Mouse (Mus musculus): ENCODE results near the gene Pygl. TPM values are rescaled to one million over a fixed set of nuclear protein-coding genes. Genes with fewer than 3 reads are reported as not detected.
A peak's percentile ranks its signal among the peaks of the same experiment; 100 is the strongest.

Pygl gene
- polyA plus RNA-seq, 1 experiment = 2.7 TPM

GRCm38 (mm10) chr12:70232020-70232544 is 794 bp upstream of the Pygl start:
- TF ChIP-seq POLR2A (IDR thresholded peaks at IDR 0.05; ENCODE audit: extremely low read depth, insufficient read depth, low read length) (no peak), CTCF (IDR thresholded peaks at IDR 0.05; ENCODE audit: extremely low read depth, insufficient read depth, low read length) (no peak)
- Histone ChIP-seq H3K4me3 (ENCODE audit: insufficient read depth, low read length) (no peak overlapping the region), H3K4me1 (ENCODE audit: control insufficient read depth, insufficient read depth, low read length) (no peaks in the 10 kb centered on the region), H3K27ac (ENCODE audit: insufficient read depth, low read length) (no peak overlapping the region)

GRCm38 (mm10) chr12:70228155-70228554 is 3.1 kb downstream of the Pygl start:
- H3K27ac ChIP-seq (ENCODE audit: insufficient read depth, low read length) = no peak overlapping the region
- H3K4me3 ChIP-seq (ENCODE audit: insufficient read depth, low read length) = no peak overlapping the region; the same call in 1 of the 2 replicates
- no peak for TF ChIP-seq POLR2A (IDR thresholded peaks at IDR 0.05; ENCODE audit: extremely low read depth, insufficient read depth, low read length)
- TF ChIP-seq CTCF (IDR thresholded peaks at IDR 0.05; ENCODE audit: extremely low read depth, insufficient read depth, low read length) = no peak
- H3K4me1 ChIP-seq (ENCODE audit: control insufficient read depth, insufficient read depth, low read length) = no peaks in the 10 kb centered on the region

GRCm38 (mm10) chr12:70227121-70227932 is 4.0 kb downstream of the Pygl start:
- TF ChIP-seq CTCF (IDR thresholded peaks at IDR 0.05; ENCODE audit: extremely low read depth, insufficient read depth, low read length) = no peak
- TF ChIP-seq POLR2A (IDR thresholded peaks at IDR 0.05; ENCODE audit: extremely low read depth, insufficient read depth, low read length) = 0 out of 2 replicates have a peak, but pooled peaks have one; percentile 21

DNA sequence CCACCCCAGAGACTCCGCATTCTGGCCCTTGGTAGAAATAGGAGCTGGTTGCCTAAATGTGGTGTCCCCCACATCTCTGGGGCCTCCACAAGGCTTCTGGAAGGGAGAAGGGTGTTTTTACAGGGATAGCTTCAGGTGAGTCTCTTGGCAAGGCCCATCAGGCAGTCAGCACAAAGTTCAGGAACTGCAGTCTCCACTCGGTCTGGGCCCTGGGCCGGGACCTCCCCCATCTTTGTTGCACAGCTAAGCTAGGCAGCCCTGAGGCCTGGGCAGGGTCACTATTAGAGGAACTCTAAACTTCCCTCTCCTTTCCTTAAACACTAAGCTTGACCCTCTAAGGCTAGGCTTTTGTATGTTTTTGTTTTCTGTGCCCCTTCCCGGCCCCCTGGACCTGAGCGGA is 4.6 kb downstream of the Pygl start:
- no peak overlapping the region; the same call in 1 of the 2 replicates for H3K4me3 ChIP-seq (ENCODE audit: insufficient read depth, low read length)
- no peak overlapping the region for H3K27ac ChIP-seq (ENCODE audit: insufficient read depth, low read length)
- no peaks in the 10 kb centered on the region for H3K4me1 ChIP-seq (ENCODE audit: control insufficient read depth, insufficient read depth, low read length)
- no peak for TF ChIP-seq CTCF (IDR thresholded peaks at IDR 0.05; ENCODE audit: extremely low read depth, insufficient read depth, low read length)
- TF ChIP-seq POLR2A (IDR thresholded peaks at IDR 0.05; ENCODE audit: extremely low read depth, insufficient read depth, low read length) = no peak

More at GRCm38 (mm10) chr12:70227121-70227932, 4.0 kb downstream of the Pygl start:
- Histone ChIP-seq H3K27ac (ENCODE audit: insufficient read depth, low read length) (no peak overlapping the region), H3K4me1 (ENCODE audit: control insufficient read depth, insufficient read depth, low read length) (no peaks in the 10 kb centered on the region), H3K4me3 (ENCODE audit: insufficient read depth, low read length) (peak overlapping the region; percentile 35)

- Histone ChIP-seq H3K4me3 (ENCODE audit: insufficient read depth, low read length) (no peak overlapping the region), H3K4me1 (ENCODE audit: control insufficient read depth, insufficient read depth, low read length) (no peaks in the 10 kb centered on the region), H3K27ac (ENCODE audit: insufficient read depth, low read length) (no peak overlapping the region)
- TF ChIP-seq POLR2A (IDR thresholded peaks at IDR 0.05; ENCODE audit: extremely low read depth, insufficient read depth, low read length) (no peak), CTCF (IDR thresholded peaks at IDR 0.05; ENCODE audit: extremely low read depth, insufficient read depth, low read length) (no peak)
Observed at GRCm38 (mm10) chr12:70223331-70223730, 8.0 kb downstream of the Pygl start.

- no peak for TF ChIP-seq CTCF (IDR thresholded peaks at IDR 0.05; ENCODE audit: extremely low read depth, insufficient read depth, low read length)
- no peak for TF ChIP-seq POLR2A (IDR thresholded peaks at IDR 0.05; ENCODE audit: extremely low read depth, insufficient read depth, low read length)
- Histone ChIP-seq H3K4me3 (ENCODE audit: insufficient read depth, low read length) (no peak overlapping the region), H3K4me1 (ENCODE audit: control insufficient read depth, insufficient read depth, low read length) (no peaks in the 10 kb centered on the region), H3K27ac (ENCODE audit: insufficient read depth, low read length) (no peak overlapping the region)
Observed at GRCm38 (mm10) chr12:70221425-70221824, 9.9 kb downstream of the Pygl start.

GRCm38 (mm10) chr12:70218795-70219540 is 12.3 kb downstream of the Pygl start:
- TF ChIP-seq POLR2A (IDR thresholded peaks at IDR 0.05; ENCODE audit: extremely low read depth, insufficient read depth, low read length) = no peak
- no peak for TF ChIP-seq CTCF (IDR thresholded peaks at IDR 0.05; ENCODE audit: extremely low read depth, insufficient read depth, low read length)
- Histone ChIP-seq H3K4me1 (ENCODE audit: control insufficient read depth, insufficient read depth, low read length) (no peaks in the 10 kb centered on the region), H3K4me3 (ENCODE audit: insufficient read depth, low read length) (no peak overlapping the region), H3K27ac (ENCODE audit: insufficient read depth, low read length) (no peak overlapping the region)

- Histone ChIP-seq H3K27ac (ENCODE audit: insufficient read depth, low read length) (no peak overlapping the region), H3K4me3 (ENCODE audit: insufficient read depth, low read length) (no peak overlapping the region)
- TF ChIP-seq POLR2A (IDR thresholded peaks at IDR 0.05; ENCODE audit: extremely low read depth, insufficient read depth, low read length) = no peak
Observed at GRCm38 (mm10) chr12:70216229-70216800, 15.0 kb downstream of the Pygl start.

DNA sequence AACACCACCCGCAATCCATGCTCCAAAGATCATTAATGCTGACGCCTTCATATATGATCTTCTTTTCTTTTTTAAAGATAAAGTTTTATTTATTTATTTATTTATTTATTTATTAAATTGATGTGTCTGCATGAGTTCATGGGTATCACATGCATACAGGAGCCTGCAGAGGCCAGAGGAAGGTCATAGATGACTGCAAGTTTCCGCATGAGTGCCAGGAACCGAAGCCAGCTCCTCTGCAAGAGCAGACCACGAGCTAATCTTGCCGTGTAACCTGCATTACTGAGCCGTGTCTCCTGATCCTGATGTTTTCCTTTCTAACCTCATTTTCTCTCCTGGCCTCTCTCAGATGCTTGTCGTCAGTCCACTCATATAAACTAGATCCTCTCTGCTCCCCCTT is 17.0 kb downstream of the Pygl start:
- Histone ChIP-seq H3K4me3 (ENCODE audit: insufficient read depth, low read length) (no peak overlapping the region), H3K4me1 (ENCODE audit: control insufficient read depth, insufficient read depth, low read length) (no peaks in the 10 kb centered on the region), H3K27ac (ENCODE audit: insufficient read depth, low read length) (no peak overlapping the region)
- TF ChIP-seq CTCF (IDR thresholded peaks at IDR 0.05; ENCODE audit: extremely low read depth, insufficient read depth, low read length) (no peak), POLR2A (IDR thresholded peaks at IDR 0.05; ENCODE audit: extremely low read depth, insufficient read depth, low read length) (no peak)

More at GRCm38 (mm10) chr12:70216229-70216800, 15.0 kb downstream of the Pygl start:
- no peaks in the 10 kb centered on the region for H3K4me1 ChIP-seq (ENCODE audit: control insufficient read depth, insufficient read depth, low read length)

All from cortical plate, adult 2 months (tissue).